Mouse (Mus musculus) megakaryocyte, embryonic 14.5 days (primary cell): ENCODE results near the gene Rpl35a.

Source experiments
- FLI1 ChIP-seq: IDR thresholded peaks from 2 replicates; pipeline ENCODE4 v1.6.1; 2012; ENCODE audit warnings: low read length, inconsistent platforms, mixed read lengths
- GATA1 ChIP-seq: IDR thresholded peaks from 3 replicates; pipeline ENCODE4 v1.6.1; 2012; ENCODE audit warnings: mixed read lengths, low read length, inconsistent platforms, borderline replicate concordance

DNA sequence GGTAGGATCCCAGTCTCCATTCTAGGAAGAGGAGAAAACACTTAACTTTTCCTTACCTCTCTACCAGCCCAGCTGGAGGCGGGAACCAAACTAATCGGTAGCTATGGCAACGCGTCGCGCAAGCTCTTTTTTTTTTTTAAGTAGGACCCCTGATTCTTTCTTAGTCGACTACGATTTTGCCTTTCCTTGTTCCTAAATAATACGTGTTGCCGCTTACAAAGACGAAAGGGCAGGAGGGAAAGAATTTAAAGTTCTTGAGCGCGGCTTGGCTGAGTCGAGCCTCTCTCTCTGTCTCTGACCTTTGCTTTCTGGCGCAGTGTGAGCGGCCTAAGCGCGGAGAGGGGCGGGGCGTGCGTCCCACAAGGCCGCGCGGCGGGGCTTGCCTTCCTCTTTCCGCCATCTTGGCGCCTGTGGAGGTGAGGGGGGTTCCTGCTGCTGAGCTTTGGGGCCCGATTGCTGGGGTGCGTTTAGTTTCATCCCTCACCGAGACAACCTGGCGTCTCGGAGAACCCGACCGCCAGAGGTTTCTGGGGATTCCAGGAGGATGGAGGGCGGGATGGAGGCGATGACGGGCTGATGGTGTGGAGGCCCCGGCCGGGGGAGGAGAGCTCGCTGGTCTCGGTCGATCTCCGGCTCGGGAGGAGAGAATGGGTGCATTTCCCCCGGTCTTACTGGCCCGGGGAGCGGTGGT, at the start of gene Rpl35a, which contains the start of gene Iqcg:
- TF ChIP-seq GATA1 (no peak), FLI1 (no peak)
